Mouse (Mus musculus): Measurements from ENCODE around the gene Rock2. TPM values are rescaled to one million over a fixed set of nuclear protein-coding genes. Genes with fewer than 3 reads are reported as not detected.

Gene Rock2
- polyA plus RNA-seq, 1 experiment from 2014 or later: 5.3 TPM

- no peak for TF ChIP-seq CTCF (IDR thresholded peaks at IDR 0.05; ENCODE audit: low read depth)
- no peak for TF ChIP-seq EP300 (IDR thresholded peaks at IDR 0.05; ENCODE audit: low read depth)
- Histone ChIP-seq H3K4me1 (ENCODE audit: insufficient read depth) (peaks cover 29% of the 10 kb centered on the region), H3K4me3 (ENCODE audit: low read depth, low read length) (no peak overlapping the region), H3K9me3 (ENCODE audit: low read length) (no peaks in the 10 kb centered on the region), H3K27me3 (ENCODE audit: insufficient read depth, low read length) (no peaks in the 10 kb centered on the region), H3K36me3 (replicated peaks; ENCODE audit: insufficient read depth, low read length) (no peaks in the 10 kb centered on the region), H3K4me2 (ENCODE audit: low read depth, low read length) (no peak overlapping the region), H3K9ac (replicated peaks) (no peak overlapping the region), H3K27ac (ENCODE audit: low read depth) (no peak overlapping the region)
- 75% methylated on average over 4 of the region's 4 CpGs for WGBS (ENCODE audit: insufficient replicate concordance)
- ATAC-seq (no peak), DNase-seq (no peak)
Measured at GRCm38 (mm10) chr12:16880077-16880476, 14.6 kb upstream of the Rock2 start.

- WGBS (ENCODE audit: insufficient replicate concordance): 60% methylated on average over 3 of the region's 3 CpGs
- no peaks in the 10 kb centered on the region for H3K27me3 ChIP-seq (ENCODE audit: insufficient read depth, low read length)
- no peak overlapping the region for H3K27ac ChIP-seq (ENCODE audit: low read depth)
- peaks cover 8% of the 10 kb centered on the region; the same call in 1 of the 2 replicates for H3K4me1 ChIP-seq (ENCODE audit: insufficient read depth)
- H3K9me3 ChIP-seq (ENCODE audit: low read length): no peaks in the 10 kb centered on the region
- no peaks in the 10 kb centered on the region for H3K36me3 ChIP-seq (replicated peaks; ENCODE audit: insufficient read depth, low read length)
- no peak overlapping the region for H3K4me2 ChIP-seq (ENCODE audit: low read depth, low read length)
- ATAC-seq (no peak), DNase-seq (no peak)
- TF ChIP-seq EP300 (IDR thresholded peaks at IDR 0.05; ENCODE audit: low read depth) (no peak), CTCF (IDR thresholded peaks at IDR 0.05; ENCODE audit: low read depth) (no peak)
- no peak overlapping the region for H3K4me3 ChIP-seq (ENCODE audit: low read depth, low read length)
- H3K9ac ChIP-seq (replicated peaks): no peak overlapping the region
Measured at GRCm38 (mm10) chr12:16882442-16882841, 12.3 kb upstream of the Rock2 start.

- H3K27ac ChIP-seq (ENCODE audit: low read depth): no peak overlapping the region
- ATAC-seq (no peak), DNase-seq (no peak)
- H3K4me2 ChIP-seq (ENCODE audit: low read depth, low read length): no peak overlapping the region
- no peak overlapping the region for H3K4me3 ChIP-seq (ENCODE audit: low read depth, low read length)
- H3K36me3 ChIP-seq (replicated peaks; ENCODE audit: insufficient read depth, low read length): no peaks in the 10 kb centered on the region
- 79% methylated on average over 7 of the region's 7 CpGs for WGBS (ENCODE audit: insufficient replicate concordance)
- no peaks in the 10 kb centered on the region for H3K27me3 ChIP-seq (ENCODE audit: insufficient read depth, low read length)
- H3K4me1 ChIP-seq (ENCODE audit: insufficient read depth): peaks cover under 1% of the 10 kb centered on the region; the same call in 1 of the 2 replicates
- no peaks in the 10 kb centered on the region for H3K9me3 ChIP-seq (ENCODE audit: low read length)
- TF ChIP-seq CTCF (IDR thresholded peaks at IDR 0.05; ENCODE audit: low read depth) (no peak), EP300 (IDR thresholded peaks at IDR 0.05; ENCODE audit: low read depth) (no peak)
- H3K9ac ChIP-seq (replicated peaks): no peak overlapping the region
Measured at GRCm38 (mm10) chr12:16883111-16883510, 11.6 kb upstream of the Rock2 start.

- 86% methylated on average over 4 of the region's 4 CpGs for WGBS (ENCODE audit: insufficient replicate concordance)
- ATAC-seq: no peak
- no peak overlapping the region for H3K27ac ChIP-seq (ENCODE audit: low read depth)
- H3K9me3 ChIP-seq (ENCODE audit: low read length): no peaks in the 10 kb centered on the region
- H3K4me2 ChIP-seq (ENCODE audit: low read depth, low read length): no peak overlapping the region
- H3K9ac ChIP-seq (replicated peaks): no peak overlapping the region
- H3K27me3 ChIP-seq (ENCODE audit: insufficient read depth, low read length): no peaks in the 10 kb centered on the region
- no peaks in the 10 kb centered on the region for H3K36me3 ChIP-seq (replicated peaks; ENCODE audit: insufficient read depth, low read length)
- no peak for TF ChIP-seq CTCF (IDR thresholded peaks at IDR 0.05; ENCODE audit: low read depth)
- TF ChIP-seq EP300 (IDR thresholded peaks at IDR 0.05; ENCODE audit: low read depth): no peak
- H3K4me1 ChIP-seq (ENCODE audit: insufficient read depth): no peaks in the 10 kb centered on the region
- DNase-seq: no peak
- H3K4me3 ChIP-seq (ENCODE audit: low read depth, low read length): no peak overlapping the region
Measured at GRCm38 (mm10) chr12:16884534-16884933, 10.2 kb upstream of the Rock2 start.

- Histone ChIP-seq H3K4me3 (ENCODE audit: low read depth, low read length) (no peak overlapping the region), H3K27ac (ENCODE audit: low read depth) (no peak overlapping the region), H3K36me3 (replicated peaks; ENCODE audit: insufficient read depth, low read length) (no peaks in the 10 kb centered on the region), H3K27me3 (ENCODE audit: insufficient read depth, low read length) (no peaks in the 10 kb centered on the region), H3K9me3 (ENCODE audit: low read length) (no peaks in the 10 kb centered on the region), H3K4me2 (ENCODE audit: low read depth, low read length) (no peak overlapping the region), H3K9ac (replicated peaks) (no peak overlapping the region), H3K4me1 (ENCODE audit: insufficient read depth) (no peaks in the 10 kb centered on the region)
- TF ChIP-seq EP300 (IDR thresholded peaks at IDR 0.05; ENCODE audit: low read depth): no peak
- TF ChIP-seq CTCF (IDR thresholded peaks at IDR 0.05; ENCODE audit: low read depth): no peak
- no peak for DNase-seq
- 85% methylated on average over 6 of the region's 6 CpGs for WGBS (ENCODE audit: insufficient replicate concordance)
- no peak for ATAC-seq
Measured at GRCm38 (mm10) chr12:16886354-16886753, 8.3 kb upstream of the Rock2 start.

- no peaks in the 10 kb centered on the region for H3K27me3 ChIP-seq (ENCODE audit: insufficient read depth, low read length)
- DNase-seq: no peak
- H3K9me3 ChIP-seq (ENCODE audit: low read length): no peaks in the 10 kb centered on the region
- H3K36me3 ChIP-seq (replicated peaks; ENCODE audit: insufficient read depth, low read length): no peaks in the 10 kb centered on the region
- H3K9ac ChIP-seq (replicated peaks): no peak overlapping the region
- no peak for TF ChIP-seq EP300 (IDR thresholded peaks at IDR 0.05; ENCODE audit: low read depth)
- TF ChIP-seq CTCF (IDR thresholded peaks at IDR 0.05; ENCODE audit: low read depth): no peak
- 81% methylated on average over 2 of the region's 2 CpGs for WGBS (ENCODE audit: insufficient replicate concordance)
- peaks cover 20% of the 10 kb centered on the region for H3K4me1 ChIP-seq (ENCODE audit: insufficient read depth)
- no peak overlapping the region for H3K4me3 ChIP-seq (ENCODE audit: low read depth, low read length)
- H3K4me2 ChIP-seq (ENCODE audit: low read depth, low read length): no peak overlapping the region
- no peak for ATAC-seq
- peak overlapping the region; percentile 99 for H3K27ac ChIP-seq (ENCODE audit: low read depth)
Measured at GRCm38 (mm10) chr12:16893039-16893438, 1.7 kb upstream of the Rock2 start.
